Mouse (Mus musculus) limb, embryonic 12.5 days (tissue): ENCODE data around the gene Mgrn1. TPM values are rescaled to one million over a fixed set of nuclear protein-coding genes. Genes with fewer than 3 reads are reported as not detected.

ENCODE experiments used
- ATAC-seq: fragments of 200-750 bp; cut with Nextera tagmentation; 2 replicates; pipeline ENCODE4 v1.8.0; 2017; ENCODE audit warnings: low read depth, moderate TSS enrichment; ENCODE audit not compliant: insufficient number of reproducible peaks, insufficient read depth, low FRiP score, low TSS enrichment
- H3K27ac ChIP-seq: fragments of 300-500 bp; sonication (generic); 2 replicates; pipeline ENCODE4 v1.5.1; 2016; ENCODE audit warnings: mild to moderate bottlenecking, moderate library complexity
- H3K27me3 ChIP-seq: fragments of 300-500 bp; sonication (generic); 2 replicates; pipeline ENCODE4 v1.6.1; 2016; ENCODE audit warnings: mild to moderate bottlenecking, moderate library complexity
- H3K36me3 ChIP-seq: fragments of 300-500 bp; sonication (generic); 2 replicates; pipeline ENCODE4 v1.6.1; 2016; ENCODE audit warnings: mild to moderate bottlenecking, moderate library complexity
- H3K4me1 ChIP-seq: fragments of 300-500 bp; sonication (generic); replicated peaks from 2 replicates; pipeline ENCODE4 v1.6.1; 2016
- H3K4me2 ChIP-seq: fragments of 300-500 bp; sonication (generic); 2 replicates; pipeline ENCODE4 v1.6.1; 2016; ENCODE audit warnings: mild to moderate bottlenecking, moderate library complexity
- H3K4me3 ChIP-seq: fragments of 300-500 bp; sonication (generic); replicated peaks from 2 replicates; pipeline ENCODE4 v1.5.1; 2016; ENCODE audit warnings: mild to moderate bottlenecking
- H3K9ac ChIP-seq: fragments of 300-500 bp; sonication (generic); replicated peaks from 2 replicates; pipeline ENCODE4 v1.6.1; 2016; ENCODE audit warnings: mild to moderate bottlenecking, moderate library complexity
- H3K9me3 ChIP-seq: fragments of 300-500 bp; sonication (generic); 2 replicates; pipeline ENCODE4 v1.6.1; 2016; ENCODE audit warnings: mild to moderate bottlenecking, moderate library complexity
- WGBS: fragments of 180-500 bp; shearing (Covaris S2); methylation state at CpG from one replicate; pipeline ENCODE4 v1.1.7; 2016; 5-methylcytosine and 5-hydroxymethylcytosine counted together
- polyA plus RNA-seq: library from polyadenylated mRNA; unstranded; fragments of >200 nt; fragmentation: Nextera tagmentation; extraction: Ambion mirVana; gene quantifications from 2 replicates; pipeline ENCODE4 v1.2.1, GENCODE M21; 2016

Gene Mgrn1
- polyA plus RNA-seq, 1 experiment from 2014 or later = 87.5 TPM

DNA sequence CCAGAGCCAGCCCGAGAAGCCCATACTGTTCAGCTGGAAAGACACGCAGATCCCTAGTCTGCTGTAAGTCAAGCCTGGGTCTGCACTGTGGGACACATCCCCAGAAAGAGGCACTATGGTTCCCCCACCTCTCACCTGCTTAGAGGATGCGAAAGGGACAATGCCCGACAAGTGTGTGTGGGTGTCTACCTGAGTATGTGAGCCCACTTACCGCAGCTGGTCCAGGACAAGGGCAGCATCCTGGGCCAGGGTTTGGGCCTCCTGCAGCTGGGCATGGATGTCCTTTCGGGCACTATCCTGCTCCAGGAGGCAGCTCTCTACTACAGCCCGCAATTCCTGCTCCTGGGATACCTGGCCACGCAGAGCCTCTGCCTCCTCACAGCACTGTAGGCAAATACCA, 56.8 kb downstream of the Mgrn1 start:
- no peaks in the 10 kb centered on the region for H3K27me3 ChIP-seq
- H3K36me3 ChIP-seq = peaks cover 81% of the 10 kb centered on the region
- no peak for ATAC-seq
- H3K4me2 ChIP-seq = no peak overlapping the region
- no peak overlapping the region for H3K4me3 ChIP-seq
- peaks cover 14% of the 10 kb centered on the region for H3K4me1 ChIP-seq
- H3K27ac ChIP-seq = no peak overlapping the region
- no peak overlapping the region for H3K9ac ChIP-seq
- no peaks in the 10 kb centered on the region for H3K9me3 ChIP-seq
- 92% methylated on average over 8 of the region's 8 CpGs for WGBS

DNA sequence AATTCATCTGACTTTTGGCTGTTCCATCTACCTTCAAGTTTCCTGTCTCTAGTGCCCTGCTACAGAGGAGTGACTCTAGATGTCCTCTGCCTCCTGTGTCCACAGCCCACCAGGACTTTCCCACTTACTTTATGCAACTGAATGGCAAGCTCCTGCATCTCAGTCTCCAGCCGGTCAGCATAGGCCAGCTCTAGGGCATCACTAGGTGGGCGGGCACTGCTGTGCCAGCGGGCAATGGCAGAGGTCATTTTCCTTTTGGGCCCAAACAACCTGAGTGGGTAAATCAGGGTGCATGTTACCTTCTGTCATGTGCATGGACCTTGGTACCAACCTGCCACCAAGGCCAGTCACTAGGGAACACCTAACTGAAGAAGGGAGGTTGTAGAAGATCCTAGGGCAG, 57.4 kb downstream of the Mgrn1 start:
- Histone ChIP-seq H3K36me3 (peaks cover 83% of the 10 kb centered on the region), H3K4me2 (no peak overlapping the region), H3K4me3 (no peak overlapping the region), H3K9ac (no peak overlapping the region), H3K27ac (no peak overlapping the region), H3K9me3 (no peaks in the 10 kb centered on the region), H3K4me1 (peaks cover 11% of the 10 kb centered on the region), H3K27me3 (no peaks in the 10 kb centered on the region)
- no peak for ATAC-seq
- 90% methylated on average over 3 of the region's 3 CpGs for WGBS

GRCm38 (mm10) chr16:4945415-4945814, 59.4 kb downstream of the Mgrn1 start:
- Histone ChIP-seq H3K4me1 (peaks cover under 1% of the 10 kb centered on the region; the same call in 1 of the 2 replicates), H3K36me3 (peaks cover 90% of the 10 kb centered on the region), H3K4me3 (no peak overlapping the region), H3K4me2 (no peak overlapping the region), H3K9ac (no peak overlapping the region), H3K9me3 (no peaks in the 10 kb centered on the region), H3K27ac (no peak overlapping the region), H3K27me3 (no peaks in the 10 kb centered on the region)
- no peak for ATAC-seq
- WGBS = 82% methylated on average over 4 of the region's 4 CpGs

GRCm38 (mm10) chr16:4946155-4946554, 60.1 kb downstream of the Mgrn1 start:
- H3K4me2 ChIP-seq = no peak overlapping the region
- H3K27me3 ChIP-seq = no peaks in the 10 kb centered on the region
- no peak overlapping the region for H3K9ac ChIP-seq
- no peak overlapping the region for H3K27ac ChIP-seq
- no peaks in the 10 kb centered on the region for H3K9me3 ChIP-seq
- WGBS = 90% methylated on average over 3 of the region's 3 CpGs
- peaks cover 90% of the 10 kb centered on the region for H3K36me3 ChIP-seq
- H3K4me1 ChIP-seq = no peaks in the 10 kb centered on the region
- ATAC-seq = no peak
- no peak overlapping the region for H3K4me3 ChIP-seq

- no peak overlapping the region for H3K27ac ChIP-seq
- no peaks in the 10 kb centered on the region for H3K27me3 ChIP-seq
- ATAC-seq = no peak
- H3K9ac ChIP-seq = no peak overlapping the region
- H3K4me2 ChIP-seq = no peak overlapping the region
- H3K4me1 ChIP-seq = no peaks in the 10 kb centered on the region
- peaks cover 90% of the 10 kb centered on the region for H3K36me3 ChIP-seq
- 87% methylated on average over 4 of the region's 4 CpGs for WGBS
- no peak overlapping the region for H3K4me3 ChIP-seq
- H3K9me3 ChIP-seq = no peaks in the 10 kb centered on the region
These were observed 61.3 kb downstream of the Mgrn1 start for GRCm38 (mm10) chr16:4947378-4947777.

GRCm38 (mm10) chr16:4956609-4957008, 70.6 kb downstream of the Mgrn1 start:
- Histone ChIP-seq H3K4me2 (no peak overlapping the region), H3K36me3 (peaks cover 78% of the 10 kb centered on the region), H3K27me3 (no peaks in the 10 kb centered on the region), H3K27ac (no peak overlapping the region), H3K4me3 (no peak overlapping the region), H3K4me1 (no peaks in the 10 kb centered on the region), H3K9ac (no peak overlapping the region), H3K9me3 (no peaks in the 10 kb centered on the region)
- ATAC-seq = no peak
- WGBS = 87% methylated on average over 3 of the region's 3 CpGs

DNA sequence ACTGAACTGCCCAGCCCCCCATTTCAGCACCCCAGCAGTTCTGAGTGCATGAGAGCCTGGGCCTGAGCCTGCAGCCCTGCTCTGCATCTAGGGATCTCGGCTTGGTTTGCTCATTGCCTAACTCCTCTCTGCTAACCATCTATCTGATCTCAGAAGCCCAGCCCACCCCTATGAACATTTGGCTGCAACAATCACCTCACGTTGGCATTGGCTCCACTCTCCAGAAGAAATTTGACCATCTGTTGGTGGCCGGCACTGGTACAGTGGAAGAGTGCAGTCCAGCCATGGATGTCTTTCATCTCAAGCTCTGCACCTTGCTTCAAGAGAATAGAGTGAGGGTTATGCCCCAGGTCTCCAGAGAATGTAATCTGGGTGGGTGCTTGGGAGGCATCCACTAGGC, 71.4 kb downstream of the Mgrn1 start:
- WGBS = 91% methylated on average over 3 of the region's 3 CpGs
- peaks cover 70% of the 10 kb centered on the region for H3K36me3 ChIP-seq

GRCm38 (mm10) chr16:4960260-4960659, 74.2 kb downstream of the Mgrn1 start:
- H3K9ac ChIP-seq = no peak overlapping the region
- WGBS = 86% methylated on average over 8 of the region's 8 CpGs

More for the DNA sequence above, 71.4 kb downstream of the Mgrn1 start:
- no peak for ATAC-seq
- Histone ChIP-seq H3K9me3 (no peaks in the 10 kb centered on the region), H3K4me2 (no peak overlapping the region), H3K4me3 (no peak overlapping the region), H3K27me3 (no peaks in the 10 kb centered on the region), H3K4me1 (peaks cover 6% of the 10 kb centered on the region), H3K9ac (no peak overlapping the region), H3K27ac (no peak overlapping the region)

DNA sequence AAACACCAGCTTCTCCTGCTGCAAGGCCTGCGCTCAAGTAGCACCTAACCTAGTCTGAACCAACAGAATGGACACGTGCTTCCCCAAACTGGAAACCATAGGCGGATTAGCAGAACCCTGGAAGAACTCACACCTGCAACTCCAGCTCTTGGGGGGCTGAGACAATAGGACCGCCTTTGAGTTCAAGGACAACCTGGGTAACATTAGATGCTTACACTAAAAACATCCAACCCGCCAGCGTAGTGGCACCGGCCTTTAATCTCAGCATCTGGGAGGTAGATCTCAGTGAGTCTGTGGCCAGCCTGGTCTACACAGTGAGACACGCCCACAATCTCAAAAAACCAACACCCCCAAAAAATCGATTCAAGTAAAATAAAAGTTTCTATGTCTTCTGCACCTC, 77.3 kb downstream of the Mgrn1 start:
- no peak for ATAC-seq
- H3K27me3 ChIP-seq = no peaks in the 10 kb centered on the region
- peak overlapping the region; percentile 81 for H3K9ac ChIP-seq
- no peaks in the 10 kb centered on the region for H3K9me3 ChIP-seq
- peaks cover 24% of the 10 kb centered on the region for H3K4me1 ChIP-seq
- H3K36me3 ChIP-seq = peaks cover 14% of the 10 kb centered on the region; the same call in 1 of the 2 replicates
- peak overlapping the region; percentile 90 for H3K4me3 ChIP-seq
- peak overlapping the region; percentile 70; the same call in 1 of the 2 replicates for H3K27ac ChIP-seq
- H3K4me2 ChIP-seq = peak overlapping the region; percentile 84
- WGBS = 43% methylated on average over 9 of the region's 9 CpGs

More at GRCm38 (mm10) chr16:4960260-4960659, 74.2 kb downstream of the Mgrn1 start:
- peaks cover 42% of the 10 kb centered on the region for H3K36me3 ChIP-seq
- H3K4me1 ChIP-seq = peaks cover 21% of the 10 kb centered on the region
- no peak overlapping the region for H3K4me3 ChIP-seq
- no peak for ATAC-seq
- no peaks in the 10 kb centered on the region for H3K9me3 ChIP-seq
- H3K4me2 ChIP-seq = no peak overlapping the region
- H3K27me3 ChIP-seq = no peaks in the 10 kb centered on the region
- no peak overlapping the region for H3K27ac ChIP-seq

GRCm38 (mm10) chr16:4963797-4964709, 78.0 kb downstream of the Mgrn1 start, which contains the start of gene Anks3:
Gene Anks3 (minus strand): TSS chr16:4964205.
- H3K4me3 ChIP-seq = peak within 1 kb of the TSS; percentile 90
- H3K4me1 ChIP-seq = peaks cover 24% of the 10 kb centered on the region
- under 1% methylated on average over 76 of the region's 76 CpGs for WGBS
- H3K27me3 ChIP-seq = no peaks in the 10 kb centered on the region
- peaks cover 14% of the 10 kb centered on the region; the same call in 1 of the 2 replicates for H3K36me3 ChIP-seq
- peak; percentile 97 for ATAC-seq
- peak within 1 kb of the TSS; percentile 84 for H3K4me2 ChIP-seq
- H3K9ac ChIP-seq = peak within 1 kb of the TSS; percentile 81
- peak within 1 kb of the TSS; percentile 70 for H3K27ac ChIP-seq
- H3K9me3 ChIP-seq = no peaks in the 10 kb centered on the region

DNA sequence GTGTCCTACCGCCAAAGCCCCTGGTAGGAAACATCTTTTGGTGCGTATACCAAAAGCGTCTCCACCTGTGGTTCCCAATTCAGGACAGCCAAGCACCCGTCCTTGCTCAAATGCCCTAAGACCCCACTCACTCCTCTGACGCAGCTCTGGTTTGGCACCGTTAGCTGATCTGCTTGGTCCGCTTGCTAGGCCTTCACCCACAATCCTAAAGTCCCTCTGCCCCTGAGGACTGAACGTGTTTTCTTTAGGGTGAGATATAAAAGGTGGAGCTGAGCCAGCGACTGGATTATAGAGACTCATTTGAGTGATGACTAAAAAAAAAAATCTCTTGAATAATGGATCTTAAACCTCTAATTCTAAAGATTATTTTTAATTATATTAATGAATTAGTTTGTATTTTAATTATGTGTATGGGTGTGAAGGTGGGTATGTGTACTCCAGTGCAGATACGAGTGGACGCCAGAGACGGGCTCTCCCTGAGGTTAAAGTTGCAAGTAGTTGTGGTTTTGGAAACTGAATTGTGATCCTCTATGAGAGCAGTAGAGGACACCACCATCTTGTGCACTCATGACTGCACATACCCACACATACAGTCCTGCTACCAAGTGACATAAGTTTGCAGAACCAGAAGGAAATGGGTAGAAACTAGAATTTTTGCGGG, 78.8 kb downstream of the Mgrn1 start:
- 27% methylated on average over 13 of the region's 13 CpGs for WGBS

More for the DNA sequence above, 78.8 kb downstream of the Mgrn1 start:
- Histone ChIP-seq H3K36me3 (peaks cover 8% of the 10 kb centered on the region; the same call in 1 of the 2 replicates), H3K4me3 (peak overlapping the region; percentile 90), H3K9ac (peak overlapping the region; percentile 81), H3K27me3 (no peaks in the 10 kb centered on the region), H3K4me2 (peak overlapping the region; percentile 84), H3K27ac (peak overlapping the region; percentile 70), H3K4me1 (peaks cover 24% of the 10 kb centered on the region), H3K9me3 (no peaks in the 10 kb centered on the region)
- ATAC-seq = peak; percentile 4; the same call in 1 of the 2 replicates
